ENCODE assay signal across 8 mouse cellular contexts in genomic region chr12:100849421-100850138, GRCm38 (mm10). TPM values are rescaled to one million over a fixed set of nuclear protein-coding genes. Genes with fewer than 3 reads are reported as not detected.
DNase-seq lines count a peak whose midpoint lies in the region; ATAC-seq lines count a peak whose summit lies in the region.

No protein-coding gene starts in this region.

- no peak overlapping the region for H3K9ac ChIP-seq in forebrain, embryonic 11.5 days (ENCODE audit: low read length)

- intact Hi-C loops in left cerebral cortex, postnatal 4 days (cut with DNase I), result loop anchor here (2.0 to 10.0 kb wide), 2 partner anchors 75 to 685 kb away; no protein-coding TSS in a partner anchor

- no peak overlapping the region for H3K4me3 ChIP-seq in forebrain, embryonic 11.5 days (ENCODE audit: low read depth, low read length)
- H3K4me3 ChIP-seq in midbrain, embryonic 10.5 days, result no peak overlapping the region

- no peak overlapping the region for H3K4me2 ChIP-seq in forebrain, embryonic 11.5 days (ENCODE audit: low read depth, low read length, severe bottlenecking)

- 80% methylated on average over 7 of the region's 7 CpGs for WGBS in forebrain, embryonic 11.5 days
- 83% methylated on average over 7 of the region's 7 CpGs for WGBS in midbrain, embryonic 10.5 days

- no peaks in the 10 kb centered on the region for H3K4me1 ChIP-seq in forebrain, embryonic 11.5 days (replicated peaks; ENCODE audit: control insufficient read depth, insufficient read depth, low read length)
- H3K4me1 ChIP-seq in midbrain, embryonic 10.5 days, result no peaks in the 10 kb centered on the region

- no peaks in the 10 kb centered on the region for H3K36me3 ChIP-seq in forebrain, embryonic 11.5 days (ENCODE audit: control insufficient read depth, insufficient read depth, low read length)
- no peaks in the 10 kb centered on the region for H3K36me3 ChIP-seq in midbrain, embryonic 10.5 days

- peak; percentile 87 for ATAC-seq in forebrain, embryonic 11.5 days (replicated peaks; ENCODE audit: low FRiP score)
- peak; percentile 96 for ATAC-seq in inflammation-experienced regulatory T-cells, adult 6 months

- H3K27ac ChIP-seq in forebrain, embryonic 11.5 days (ENCODE audit: low read depth, low read length), result no peak overlapping the region
- no peak overlapping the region for H3K27ac ChIP-seq in midbrain, embryonic 10.5 days (replicated peaks)

- H3K9me3 ChIP-seq in forebrain, embryonic 11.5 days (ENCODE audit: control insufficient read depth, low read length), result no peaks in the 10 kb centered on the region
- no peaks in the 10 kb centered on the region for H3K9me3 ChIP-seq in midbrain, embryonic 10.5 days (replicated peaks)

- peak; percentile 49 for DNase-seq in ovary, postnatal 14 days (ENCODE audit: low spot score)
- DNase-seq in ovary, postnatal 10 days (ENCODE audit: low spot score), result no peak
- DNase-seq in c-Kit-positive CD71-negative TER-119-negative erythroid progenitor cells, embryonic 14.5 days (ENCODE audit: low read depth), result peak; percentile 40
- DNase-seq in forebrain, embryonic 11.5 days (ENCODE audit: low spot score), result no peak
- peak; percentile 38 for DNase-seq in left cerebral cortex, postnatal 4 days
- DNase-seq in midbrain, embryonic 10.5 days (ENCODE audit: low spot score), result peak; percentile 35
- DNase-seq in thymus, adult 18-20 months, result peak; percentile 9 to 36

- no peaks in the 10 kb centered on the region for H3K27me3 ChIP-seq in forebrain, embryonic 11.5 days (ENCODE audit: control insufficient read depth, insufficient read depth, low read length)
- no peaks in the 10 kb centered on the region for H3K27me3 ChIP-seq in midbrain, embryonic 10.5 days (ENCODE audit: low read depth, poor library complexity, severe bottlenecking)

RNA-seq across cellular contexts. Expression of gene Gpr68, which starts 58.4 kb away (rescaled TPM):
- 0.13 and 0.15 TPM in 2 replicates for polyA plus RNA-seq in forebrain, embryonic 11.5 days (2014; fragmentation: Nextera tagmentation; extraction: Ambion mirVana)
- 10 to 100 TPM; 67.5 to 92.0 (median 70.5) TPM for polyA plus RNA-seq in inflammation-experienced regulatory T-cells, adult 6 months (2017; shearing (Covaris generic))
- total RNA-seq in left cerebral cortex, postnatal 4 days (2021), result 1 to 10 TPM; 5.3 to 6.7 TPM
- polyA plus RNA-seq in midbrain, embryonic 10.5 days (2016; fragmentation: Nextera tagmentation; extraction: Ambion mirVana), result 0.29 and 1.1 TPM in 2 replicates

Comparison
In these comparisons a context has a peak if more than half of its experiments do, and no peak if none do; other contexts are left out.
1. DNase-seq: peak in ovary, postnatal 14 days (single experiment), c-Kit-positive CD71-negative TER-119-negative erythroid progenitor cells, embryonic 14.5 days (single experiment), left cerebral cortex, postnatal 4 days (single experiment), midbrain, embryonic 10.5 days (single experiment) and thymus, adult 18-20 months (2 of 2); none in ovary, postnatal 10 days (single experiment) and forebrain, embryonic 11.5 days (single experiment).
2. RNA of gene Gpr68, which starts 58.4 kb away (polyA plus RNA-seq): 67.5 to 92.0 TPM in inflammation-experienced regulatory T-cells, adult 6 months; 0.29 to 1.1 TPM in midbrain, embryonic 10.5 days and 0.13 to 0.15 TPM in forebrain, embryonic 11.5 days; every median in the first group is over 10 times any median in the second.